Mouse (Mus musculus) hindbrain, embryonic 14.5 days (tissue): ENCODE data around the gene Elovl6. TPM values are rescaled to one million over a fixed set of nuclear protein-coding genes. Genes with fewer than 3 reads are reported as not detected.
A peak's percentile ranks its signal among the peaks of the same experiment; 100 is the strongest.

Source experiments
- ATAC-seq: fragments of 200-750 bp; cut with Nextera tagmentation; 2 replicates; pipeline ENCODE4 v1.8.0; 2017; ENCODE audit warnings: moderate number of reproducible peaks, mild to moderate bottlenecking, moderate TSS enrichment, moderate library complexity; ENCODE audit not compliant: low FRiP score
- DNase-seq: peaks from one replicate; pipeline ENCODE4 v3.0.0-alpha.2; 2015; ENCODE audit warnings: low spot score
- H3K27ac ChIP-seq: fragments of 300-500 bp; sonication (generic); 2 replicates; pipeline ENCODE4 v1.5.1; 2014; ENCODE audit warnings: mild to moderate bottlenecking, moderate library complexity
- H3K27me3 ChIP-seq: fragments of 300-500 bp; sonication (generic); 2 replicates; pipeline ENCODE4 v1.6.1; 2014; ENCODE audit warnings: mild to moderate bottlenecking, low read length, mixed read lengths; ENCODE audit not compliant: control insufficient read depth, insufficient read depth
- H3K36me3 ChIP-seq: fragments of 300-500 bp; sonication (generic); replicated peaks from 2 replicates; pipeline ENCODE4 v1.6.1; 2014; ENCODE audit not compliant: control insufficient read depth, insufficient read depth
- H3K4me1 ChIP-seq: fragments of 300-500 bp; sonication (generic); replicated peaks from 2 replicates; pipeline ENCODE4 v1.6.1; 2014; ENCODE audit warnings: antibody characterized with exemption, low read length, mixed read lengths; ENCODE audit not compliant: control insufficient read depth, insufficient read depth
- H3K4me2 ChIP-seq: fragments of 300-500 bp; sonication (generic); replicated peaks from 2 replicates; pipeline ENCODE4 v1.6.1; 2014; ENCODE audit warnings: mild to moderate bottlenecking, moderate library complexity
- H3K4me3 ChIP-seq: fragments of 300-500 bp; sonication (generic); replicated peaks from 2 replicates; pipeline ENCODE4 v1.5.1; 2014; ENCODE audit warnings: mild to moderate bottlenecking, low read length
- H3K9ac ChIP-seq: fragments of 300-500 bp; sonication (generic); 2 replicates; pipeline ENCODE4 v1.6.1; 2014
- H3K9me3 ChIP-seq: fragments of 300-500 bp; sonication (generic); 2 replicates; pipeline ENCODE4 v1.6.1; 2016; ENCODE audit warnings: low read length; ENCODE audit not compliant: control insufficient read depth
- WGBS: fragments of 180-500 bp; shearing (Covaris S2); extraction: QIAGEN DNeasy Blood & Tissue Kit; methylation state at CpG from one replicate; pipeline ENCODE4 v1.1.7; 2014; 5-methylcytosine and 5-hydroxymethylcytosine counted together
- polyA plus RNA-seq: library from polyadenylated mRNA; unstranded; fragments of >200 nt; fragmentation: Nextera tagmentation; extraction: Ambion mirVana; gene quantifications from 2 replicates; pipeline ENCODE4 v1.2.1, GENCODE M21; 2014

Gene Elovl6
- 27.5 and 39.5 TPM in 2 replicates for polyA plus RNA-seq

DNA sequence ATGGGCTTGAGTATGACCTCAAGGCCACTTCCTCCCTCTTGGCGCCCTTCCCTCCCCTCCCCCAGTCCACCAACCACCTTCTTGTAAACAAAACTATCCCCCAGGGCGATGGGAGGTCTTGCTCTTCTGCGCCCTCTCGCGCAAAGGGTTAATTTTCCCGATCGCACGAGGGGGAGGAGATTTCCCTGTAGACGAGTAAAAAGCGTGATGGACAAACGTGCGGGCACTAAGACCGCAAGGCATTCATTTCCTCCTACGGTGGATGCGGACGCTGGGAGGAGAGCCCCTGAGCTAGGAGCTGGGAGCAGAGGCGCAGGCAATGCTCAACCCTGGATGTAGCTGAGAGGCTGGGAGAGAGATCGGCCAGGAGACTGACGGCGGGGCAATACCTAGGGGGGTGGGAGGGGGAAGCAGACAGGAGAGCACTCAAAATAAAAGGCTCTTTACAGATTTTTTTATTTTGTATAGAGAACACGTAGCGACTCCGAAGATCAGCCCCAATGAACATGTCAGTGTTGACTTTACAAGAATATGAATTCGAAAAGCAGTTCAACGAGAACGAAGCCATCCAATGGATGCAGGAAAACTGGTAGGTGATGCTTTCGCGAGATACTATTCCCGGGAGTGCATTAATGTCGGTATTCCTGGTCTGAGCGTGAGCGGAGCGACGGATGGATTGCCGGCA lies at the start of gene Elovl6:
Gene Elovl6, plus strand, starts transcription at position 176 of the 685 bp plus-strand sequence.
- peak; percentile 84 for DNase-seq
- H3K27ac ChIP-seq, result peak within 1 kb of the TSS; percentile 97
- no peaks in the 10 kb centered on the region for H3K27me3 ChIP-seq
- peak within 1 kb of the TSS; percentile 85 for H3K4me3 ChIP-seq
- peaks cover 21% of the 10 kb centered on the region for H3K4me1 ChIP-seq
- ATAC-seq, result peak; percentile 69
- peak within 1 kb of the TSS; percentile 84 for H3K4me2 ChIP-seq
- H3K9ac ChIP-seq, result peak within 1 kb of the TSS; percentile 99
- no peaks in the 10 kb centered on the region for H3K36me3 ChIP-seq
- under 1% methylated on average over 35 of the region's 35 CpGs for WGBS
- no peaks in the 10 kb centered on the region for H3K9me3 ChIP-seq

DNA sequence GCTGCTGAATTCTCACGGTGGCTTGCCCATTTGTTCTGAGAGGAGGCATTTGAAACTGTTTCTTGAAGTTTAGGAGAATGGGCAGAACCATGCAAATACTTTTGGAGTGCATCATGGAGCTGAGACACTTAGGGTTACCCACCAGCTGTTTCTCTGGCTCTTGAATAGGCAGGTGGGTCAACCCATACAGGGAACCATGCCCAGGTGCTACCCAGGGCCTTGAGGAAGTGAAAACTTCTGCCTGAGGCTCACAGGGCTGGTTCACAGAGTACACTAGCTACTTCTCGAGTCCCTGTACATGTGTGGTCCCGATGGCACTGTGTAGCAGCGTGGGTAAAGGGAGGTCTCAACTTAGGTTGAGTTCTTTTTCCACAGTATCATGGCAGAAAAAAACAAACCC lies 43.4 kb upstream of the Elovl6 start:
- no peak overlapping the region for H3K4me2 ChIP-seq
- WGBS, result 95% methylated on average over 4 of the region's 4 CpGs
- H3K9me3 ChIP-seq, result no peaks in the 10 kb centered on the region
- H3K27ac ChIP-seq, result no peak overlapping the region
- no peaks in the 10 kb centered on the region for H3K27me3 ChIP-seq
- H3K36me3 ChIP-seq, result no peaks in the 10 kb centered on the region
- H3K4me1 ChIP-seq, result no peaks in the 10 kb centered on the region
- H3K9ac ChIP-seq, result no peak overlapping the region
- DNase-seq (no peak), ATAC-seq (no peak)
- no peak overlapping the region for H3K4me3 ChIP-seq

DNA sequence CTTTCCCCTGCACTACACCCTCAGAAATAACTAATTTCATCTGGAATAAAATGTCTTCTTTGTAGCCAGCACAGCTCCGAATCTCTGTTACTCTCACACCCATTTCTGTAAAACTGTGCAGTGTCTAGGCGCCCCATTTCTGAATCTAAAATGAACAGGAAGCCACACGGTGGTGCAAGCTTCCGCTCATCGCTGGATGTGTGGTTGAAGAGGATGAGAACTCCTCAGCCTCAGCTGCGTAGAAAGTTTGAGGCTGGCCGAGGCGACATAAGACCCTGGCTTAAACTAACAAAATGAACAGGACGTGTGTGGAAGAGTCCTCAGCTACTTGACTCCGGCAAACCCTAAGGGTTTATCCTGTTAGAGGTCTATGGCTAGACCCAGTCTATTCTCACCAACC lies 38.0 kb upstream of the Elovl6 start:
- ATAC-seq (no peak), DNase-seq (no peak)
- WGBS, result 90% methylated on average over 10 of the region's 10 CpGs
- H3K9ac ChIP-seq, result no peak overlapping the region
- no peaks in the 10 kb centered on the region for H3K4me1 ChIP-seq
- no peaks in the 10 kb centered on the region for H3K36me3 ChIP-seq
- no peak overlapping the region for H3K4me2 ChIP-seq
- H3K27ac ChIP-seq, result no peak overlapping the region
- no peak overlapping the region for H3K4me3 ChIP-seq
- no peaks in the 10 kb centered on the region for H3K27me3 ChIP-seq
- H3K9me3 ChIP-seq, result no peaks in the 10 kb centered on the region

DNA sequence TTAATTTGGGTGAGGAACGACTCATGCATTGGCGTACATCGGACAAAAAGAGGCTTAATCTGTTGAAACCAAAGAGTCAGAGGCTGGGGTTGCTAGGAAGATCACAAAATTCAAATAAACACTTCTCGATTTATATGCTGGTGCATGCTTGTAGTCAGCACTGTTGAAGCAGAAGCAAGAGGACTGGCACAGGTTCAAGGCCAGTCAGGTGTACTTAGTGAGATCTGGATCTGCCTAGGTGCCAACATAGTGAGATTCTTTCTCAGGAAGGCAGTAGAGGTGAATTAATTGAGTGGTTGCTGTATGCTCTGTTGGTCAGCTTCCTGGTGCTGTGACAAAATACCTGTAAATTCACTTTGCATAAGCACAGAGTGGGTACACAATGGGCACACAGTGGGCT lies 37.4 kb upstream of the Elovl6 start:
- no peak for DNase-seq
- no peak for ATAC-seq
- no peaks in the 10 kb centered on the region for H3K27me3 ChIP-seq
- WGBS, result 91% methylated on average over 4 of the region's 4 CpGs
- no peak overlapping the region for H3K4me3 ChIP-seq
- H3K4me2 ChIP-seq, result no peak overlapping the region
- H3K36me3 ChIP-seq, result no peaks in the 10 kb centered on the region
- no peak overlapping the region for H3K27ac ChIP-seq
- H3K4me1 ChIP-seq, result no peaks in the 10 kb centered on the region
- no peak overlapping the region for H3K9ac ChIP-seq
- H3K9me3 ChIP-seq, result no peaks in the 10 kb centered on the region

DNA sequence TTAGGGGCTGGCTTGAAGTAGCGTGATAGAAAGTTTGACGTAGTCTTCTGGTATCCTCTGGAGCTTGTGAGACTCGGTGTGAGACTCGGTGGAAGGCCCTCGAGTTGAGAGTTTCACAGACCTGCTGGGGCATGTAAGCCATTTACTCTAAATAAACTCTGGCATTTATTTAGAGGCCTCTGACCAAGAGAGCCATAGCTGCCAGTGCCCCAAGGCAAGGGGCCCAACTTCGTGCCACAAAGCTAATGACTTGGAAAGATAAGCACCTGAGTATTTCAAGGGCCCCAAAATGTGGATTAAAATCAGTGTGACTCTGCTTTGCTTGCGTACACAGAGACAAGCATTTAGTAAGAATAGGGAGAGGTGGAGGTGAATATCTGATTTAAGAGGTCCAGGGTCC lies 28.4 kb upstream of the Elovl6 start:
- Histone ChIP-seq H3K9ac (no peak overlapping the region), H3K36me3 (no peaks in the 10 kb centered on the region), H3K4me1 (no peaks in the 10 kb centered on the region), H3K27ac (no peak overlapping the region), H3K4me2 (no peak overlapping the region), H3K4me3 (no peak overlapping the region), H3K27me3 (no peaks in the 10 kb centered on the region), H3K9me3 (no peaks in the 10 kb centered on the region)
- 93% methylated on average over 7 of the region's 7 CpGs for WGBS
- no peak for ATAC-seq
- no peak for DNase-seq

DNA sequence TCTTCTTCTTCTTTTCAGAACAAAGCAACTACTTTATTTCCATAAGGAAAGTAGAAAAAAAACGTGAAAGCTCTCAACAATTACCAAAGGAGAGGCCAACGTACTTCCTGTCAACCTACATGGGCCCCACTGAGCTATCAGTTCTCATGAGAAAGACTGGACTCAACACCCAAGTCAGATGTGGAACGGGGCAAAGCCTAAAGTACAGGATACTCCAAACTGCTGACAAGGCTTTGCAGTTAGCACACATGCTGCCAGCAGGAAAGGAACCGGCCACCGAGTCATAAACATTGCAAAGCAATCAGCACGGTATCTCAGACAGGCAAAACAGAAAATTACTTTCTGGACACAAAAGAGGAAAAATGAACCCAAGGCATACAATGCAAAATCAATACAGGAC lies 27.2 kb upstream of the Elovl6 start:
- Histone ChIP-seq H3K9ac (no peak overlapping the region), H3K4me2 (no peak overlapping the region), H3K27ac (no peak overlapping the region), H3K27me3 (no peaks in the 10 kb centered on the region), H3K4me3 (no peak overlapping the region), H3K9me3 (no peaks in the 10 kb centered on the region), H3K36me3 (no peaks in the 10 kb centered on the region), H3K4me1 (no peaks in the 10 kb centered on the region)
- DNase-seq, result no peak
- 78% methylated on average over 6 of the region's 6 CpGs for WGBS
- ATAC-seq, result no peak

DNA sequence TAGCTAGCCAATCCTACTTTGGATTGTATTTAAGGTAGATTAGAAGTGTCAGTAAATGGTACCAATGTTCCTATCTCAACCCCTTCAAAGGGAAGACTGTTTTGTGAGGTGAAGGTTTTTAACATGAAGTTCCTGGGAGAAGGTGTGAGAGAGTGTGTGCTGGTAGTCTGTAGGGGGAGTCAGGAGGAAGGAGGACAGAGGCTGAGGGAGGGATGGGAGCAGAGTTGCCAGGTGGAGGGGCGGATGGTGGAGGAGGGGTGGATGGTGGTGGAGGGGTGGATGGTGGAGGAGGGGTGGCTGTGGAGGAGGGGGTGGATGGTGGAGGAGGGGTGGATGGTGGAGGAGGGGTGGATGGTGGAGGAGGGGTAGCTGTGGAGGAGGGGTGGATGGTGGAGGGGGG lies 24.4 kb upstream of the Elovl6 start:
- WGBS, result 94% methylated on average over 1 of the region's 1 CpGs
- DNase-seq (no peak), ATAC-seq (no peak)
- Histone ChIP-seq H3K27me3 (no peaks in the 10 kb centered on the region), H3K9ac (no peak overlapping the region), H3K36me3 (no peaks in the 10 kb centered on the region), H3K4me1 (no peaks in the 10 kb centered on the region), H3K27ac (no peak overlapping the region), H3K4me3 (no peak overlapping the region), H3K9me3 (no peaks in the 10 kb centered on the region), H3K4me2 (no peak overlapping the region)

DNA sequence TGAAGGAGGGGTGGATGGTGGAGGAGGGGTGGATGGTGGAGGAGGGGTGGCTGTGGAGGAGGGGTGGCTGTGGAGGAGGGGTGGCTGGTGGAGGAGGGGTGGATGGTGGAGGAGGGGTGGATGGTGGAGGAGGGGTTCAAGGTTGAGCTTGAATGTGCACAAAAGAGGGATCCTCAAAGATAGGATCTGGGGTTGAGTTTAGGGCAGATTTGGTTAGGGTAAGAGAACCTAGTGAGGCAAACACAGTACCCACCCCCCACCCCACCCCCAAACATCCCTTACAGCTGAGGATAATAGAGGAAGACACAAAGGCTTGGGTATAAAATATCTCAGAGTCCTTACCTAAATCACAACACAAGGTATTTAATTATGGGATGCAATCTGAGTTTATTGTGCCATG lies 23.6 kb upstream of the Elovl6 start:
- ATAC-seq (no peak), DNase-seq (no peak)
- H3K9me3 ChIP-seq, result no peaks in the 10 kb centered on the region
- H3K9ac ChIP-seq, result no peak overlapping the region
- H3K27ac ChIP-seq, result no peak overlapping the region
- no peak overlapping the region for H3K4me3 ChIP-seq
- no peaks in the 10 kb centered on the region for H3K4me1 ChIP-seq
- no peaks in the 10 kb centered on the region for H3K36me3 ChIP-seq
- no peak overlapping the region for H3K4me2 ChIP-seq
- no peaks in the 10 kb centered on the region for H3K27me3 ChIP-seq

DNA sequence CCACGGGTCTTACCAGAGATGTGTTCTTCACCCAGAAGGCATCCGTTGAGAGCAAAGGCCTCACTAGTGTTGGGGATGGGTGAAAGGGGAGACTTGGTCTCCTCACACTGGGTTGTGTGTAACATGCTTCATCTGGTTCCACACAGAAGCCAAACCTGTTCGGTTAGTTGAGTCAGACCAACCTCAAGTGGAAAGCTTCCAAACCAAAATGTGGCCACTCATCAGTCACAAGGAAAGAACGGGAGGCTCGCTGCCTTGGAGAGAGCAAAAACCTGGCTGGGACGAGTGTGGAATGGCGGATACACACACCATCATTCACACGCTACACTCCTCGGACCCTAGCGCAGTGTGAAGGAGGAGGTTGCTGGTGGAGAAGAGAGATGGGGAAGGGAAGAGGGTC lies 22.4 kb upstream of the Elovl6 start:
- no peaks in the 10 kb centered on the region for H3K27me3 ChIP-seq
- DNase-seq, result no peak
- no peak overlapping the region for H3K4me3 ChIP-seq
- H3K27ac ChIP-seq, result no peak overlapping the region
- WGBS, result 86% methylated on average over 10 of the region's 10 CpGs
- H3K4me2 ChIP-seq, result no peak overlapping the region
- no peaks in the 10 kb centered on the region for H3K36me3 ChIP-seq
- H3K4me1 ChIP-seq, result no peaks in the 10 kb centered on the region
- no peak for ATAC-seq
- no peaks in the 10 kb centered on the region for H3K9me3 ChIP-seq
- H3K9ac ChIP-seq, result no peak overlapping the region

DNA sequence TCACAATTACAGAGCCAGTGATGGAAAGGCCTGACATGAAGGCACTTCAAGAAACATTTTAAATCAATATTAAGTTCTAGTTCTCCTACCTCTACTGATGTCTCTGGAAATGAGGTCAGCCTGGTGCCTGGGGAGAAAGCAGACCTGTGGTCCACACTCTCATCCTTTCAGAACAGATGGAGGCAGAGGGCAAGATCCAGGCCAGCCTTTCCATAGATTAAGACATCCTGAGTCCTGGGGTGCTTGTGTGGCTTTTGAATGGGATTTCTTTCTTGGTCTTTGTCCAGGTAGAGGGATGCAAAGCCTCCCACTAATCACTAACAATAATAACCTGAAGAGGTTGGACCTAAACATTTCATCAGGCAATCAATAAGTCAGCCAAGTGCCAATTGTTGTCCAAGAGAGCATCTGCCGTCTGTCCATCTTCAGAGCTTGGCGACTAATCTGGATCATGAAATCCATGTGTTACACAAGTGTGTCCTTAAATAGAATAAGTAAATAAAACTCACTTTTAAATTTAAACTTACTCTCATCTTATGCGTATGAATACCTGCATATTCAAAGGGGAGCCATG lies 16.2 kb upstream of the Elovl6 start:
- no peaks in the 10 kb centered on the region for H3K27me3 ChIP-seq
- DNase-seq (no peak), ATAC-seq (no peak)
- H3K4me3 ChIP-seq, result no peak overlapping the region
- no peaks in the 10 kb centered on the region for H3K9me3 ChIP-seq
- WGBS, result 89% methylated on average over 3 of the region's 3 CpGs
- H3K36me3 ChIP-seq, result no peaks in the 10 kb centered on the region
- H3K4me1 ChIP-seq, result no peaks in the 10 kb centered on the region
- H3K27ac ChIP-seq, result no peak overlapping the region
- no peak overlapping the region for H3K4me2 ChIP-seq
- no peak overlapping the region for H3K9ac ChIP-seq
